Mouse (Mus musculus): ENCODE data around the gene Cdk6. TPM values are rescaled to one million over a fixed set of nuclear protein-coding genes. Genes with fewer than 3 reads are reported as not detected.

Cdk6 gene
- polyA plus RNA-seq, 1 experiment from 2014 or later: 6.3 TPM

DNA sequence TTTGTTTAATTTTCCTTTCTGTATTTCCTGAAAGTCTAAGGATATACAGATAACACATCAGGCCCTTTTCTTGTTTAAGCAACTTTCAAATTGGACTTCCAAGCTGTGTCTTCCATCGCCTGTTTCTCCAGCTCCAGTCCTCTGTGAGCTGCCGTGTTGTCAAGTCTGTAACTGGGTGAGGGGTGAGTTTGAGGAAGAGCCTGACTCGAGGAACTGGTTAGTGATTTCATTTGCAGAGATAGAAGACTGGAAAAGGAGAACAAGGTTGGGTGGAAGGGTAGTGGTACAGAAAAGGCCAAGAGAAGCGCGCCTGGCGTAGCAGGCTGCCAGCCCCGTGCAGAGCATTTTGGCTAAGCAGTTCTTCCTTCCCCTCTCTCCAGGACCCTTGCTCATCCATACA lies 120.1 kb downstream of the Cdk6 start:
- H3K27me3 ChIP-seq (ENCODE audit: control insufficient read depth, insufficient read depth, low read depth, low read length): no peaks in the 10 kb centered on the region
- no peak overlapping the region for H3K27ac ChIP-seq (ENCODE audit: low read length)
- no peaks in the 10 kb centered on the region for H3K4me1 ChIP-seq (ENCODE audit: control insufficient read depth, insufficient read depth, low read length)
- H3K4me2 ChIP-seq (ENCODE audit: low read length): no peak overlapping the region
- no peak overlapping the region for H3K9ac ChIP-seq (ENCODE audit: low read depth, low read length)
- no peaks in the 10 kb centered on the region for H3K9me3 ChIP-seq (replicated peaks; ENCODE audit: control insufficient read depth, low read length, poor library complexity, severe bottlenecking)
- 88% methylated on average over 7 of the region's 7 CpGs for WGBS
- no peak for ATAC-seq
- H3K4me3 ChIP-seq (ENCODE audit: low read depth, low read length): no peak overlapping the region
- H3K36me3 ChIP-seq (ENCODE audit: control insufficient read depth, insufficient read depth, low read length): no peaks in the 10 kb centered on the region

- Histone ChIP-seq H3K4me2 (ENCODE audit: low read length) (no peak overlapping the region), H3K27me3 (ENCODE audit: control insufficient read depth, insufficient read depth, low read depth, low read length) (no peaks in the 10 kb centered on the region), H3K9me3 (replicated peaks; ENCODE audit: control insufficient read depth, low read length, poor library complexity, severe bottlenecking) (no peaks in the 10 kb centered on the region), H3K27ac (ENCODE audit: low read length) (no peak overlapping the region), H3K9ac (ENCODE audit: low read depth, low read length) (no peak overlapping the region), H3K36me3 (ENCODE audit: control insufficient read depth, insufficient read depth, low read length) (no peaks in the 10 kb centered on the region), H3K4me1 (ENCODE audit: control insufficient read depth, insufficient read depth, low read length) (no peaks in the 10 kb centered on the region), H3K4me3 (ENCODE audit: low read depth, low read length) (no peak overlapping the region)
- ATAC-seq: no peak
- WGBS: 90% methylated on average over 11 of the region's 11 CpGs
Measured at GRCm38 (mm10) chr5:3462897-3463757, 121.8 kb downstream of the Cdk6 start.

GRCm38 (mm10) chr5:3463758-3464157 lies 122.5 kb downstream of the Cdk6 start:
- no peaks in the 10 kb centered on the region for H3K4me1 ChIP-seq (ENCODE audit: control insufficient read depth, insufficient read depth, low read length)
- no peak for ATAC-seq
- no peak overlapping the region for H3K27ac ChIP-seq (ENCODE audit: low read length)
- H3K9me3 ChIP-seq (replicated peaks; ENCODE audit: control insufficient read depth, low read length, poor library complexity, severe bottlenecking): no peaks in the 10 kb centered on the region
- H3K36me3 ChIP-seq (ENCODE audit: control insufficient read depth, insufficient read depth, low read length): no peaks in the 10 kb centered on the region
- H3K9ac ChIP-seq (ENCODE audit: low read depth, low read length): no peak overlapping the region
- H3K27me3 ChIP-seq (ENCODE audit: control insufficient read depth, insufficient read depth, low read depth, low read length): no peaks in the 10 kb centered on the region
- no peak overlapping the region for H3K4me3 ChIP-seq (ENCODE audit: low read depth, low read length)
- 88% methylated on average over 3 of the region's 3 CpGs for WGBS
- no peak overlapping the region for H3K4me2 ChIP-seq (ENCODE audit: low read length)

GRCm38 (mm10) chr5:3466069-3466877 lies 125.0 kb downstream of the Cdk6 start:
- Histone ChIP-seq H3K4me1 (ENCODE audit: control insufficient read depth, insufficient read depth, low read length) (no peaks in the 10 kb centered on the region), H3K4me3 (ENCODE audit: low read depth, low read length) (no peak overlapping the region), H3K36me3 (ENCODE audit: control insufficient read depth, insufficient read depth, low read length) (no peaks in the 10 kb centered on the region), H3K9ac (ENCODE audit: low read depth, low read length) (no peak overlapping the region), H3K4me2 (ENCODE audit: low read length) (no peak overlapping the region), H3K27ac (ENCODE audit: low read length) (no peak overlapping the region), H3K27me3 (ENCODE audit: control insufficient read depth, insufficient read depth, low read depth, low read length) (no peaks in the 10 kb centered on the region), H3K9me3 (replicated peaks; ENCODE audit: control insufficient read depth, low read length, poor library complexity, severe bottlenecking) (no peaks in the 10 kb centered on the region)
- WGBS: 68% methylated on average over 7 of the region's 7 CpGs
- ATAC-seq: no peak

DNA sequence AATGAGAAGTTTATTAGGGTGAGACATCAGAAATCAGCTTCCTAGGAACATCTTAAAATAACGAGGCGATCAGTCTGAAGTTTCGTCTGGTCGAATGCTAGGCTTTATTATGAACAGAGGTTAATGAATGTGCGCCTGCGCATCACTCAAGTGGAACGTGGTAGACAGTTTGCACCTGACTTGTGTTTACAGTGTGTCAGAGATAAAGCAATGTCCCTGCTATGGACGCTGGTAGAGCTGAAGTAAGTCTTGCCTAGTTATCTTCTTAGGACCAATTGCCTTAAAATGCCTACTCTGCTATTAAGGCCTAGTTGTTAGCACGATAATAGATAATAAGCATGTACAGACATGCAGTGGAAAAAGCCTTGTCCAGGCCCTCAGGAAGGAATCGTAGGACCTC lies 129.6 kb downstream of the Cdk6 start:
- Histone ChIP-seq H3K4me3 (ENCODE audit: low read depth, low read length) (no peak overlapping the region), H3K9me3 (replicated peaks; ENCODE audit: control insufficient read depth, low read length, poor library complexity, severe bottlenecking) (no peaks in the 10 kb centered on the region), H3K4me1 (ENCODE audit: control insufficient read depth, insufficient read depth, low read length) (no peaks in the 10 kb centered on the region), H3K36me3 (ENCODE audit: control insufficient read depth, insufficient read depth, low read length) (no peaks in the 10 kb centered on the region), H3K9ac (ENCODE audit: low read depth, low read length) (no peak overlapping the region), H3K27ac (ENCODE audit: low read length) (no peak overlapping the region), H3K27me3 (ENCODE audit: control insufficient read depth, insufficient read depth, low read depth, low read length) (no peaks in the 10 kb centered on the region), H3K4me2 (ENCODE audit: low read length) (no peak overlapping the region)
- 83% methylated on average over 10 of the region's 10 CpGs for WGBS
- ATAC-seq: no peak

- no peaks in the 10 kb centered on the region for H3K4me1 ChIP-seq (ENCODE audit: control insufficient read depth, insufficient read depth, low read length)
- no peak overlapping the region for H3K4me3 ChIP-seq (ENCODE audit: low read depth, low read length)
- no peaks in the 10 kb centered on the region for H3K9me3 ChIP-seq (replicated peaks; ENCODE audit: control insufficient read depth, low read length, poor library complexity, severe bottlenecking)
- H3K27ac ChIP-seq (ENCODE audit: low read length): no peak overlapping the region
- H3K4me2 ChIP-seq (ENCODE audit: low read length): no peak overlapping the region
- 92% methylated on average over 22 of the region's 22 CpGs for WGBS
- no peaks in the 10 kb centered on the region for H3K27me3 ChIP-seq (ENCODE audit: control insufficient read depth, insufficient read depth, low read depth, low read length)
- H3K36me3 ChIP-seq (ENCODE audit: control insufficient read depth, insufficient read depth, low read length): no peaks in the 10 kb centered on the region
- no peak for ATAC-seq
- no peak overlapping the region for H3K9ac ChIP-seq (ENCODE audit: low read depth, low read length)
Measured at GRCm38 (mm10) chr5:3472311-3473156, 131.2 kb downstream of the Cdk6 start.

- H3K9ac ChIP-seq (ENCODE audit: low read depth, low read length): no peak overlapping the region
- no peak overlapping the region for H3K27ac ChIP-seq (ENCODE audit: low read length)
- H3K9me3 ChIP-seq (replicated peaks; ENCODE audit: control insufficient read depth, low read length, poor library complexity, severe bottlenecking): no peaks in the 10 kb centered on the region
- no peaks in the 10 kb centered on the region for H3K4me1 ChIP-seq (ENCODE audit: control insufficient read depth, insufficient read depth, low read length)
- no peaks in the 10 kb centered on the region for H3K27me3 ChIP-seq (ENCODE audit: control insufficient read depth, insufficient read depth, low read depth, low read length)
- no peaks in the 10 kb centered on the region for H3K36me3 ChIP-seq (ENCODE audit: control insufficient read depth, insufficient read depth, low read length)
- no peak for ATAC-seq
- 57% methylated on average over 3 of the region's 3 CpGs for whole genome bisulfite sequencing
- no peak overlapping the region for H3K4me2 ChIP-seq (ENCODE audit: low read length)
- H3K4me3 ChIP-seq (ENCODE audit: low read depth, low read length): no peak overlapping the region
Measured at GRCm38 (mm10) chr5:3477711-3478110, 136.4 kb downstream of the Cdk6 start.

- ATAC-seq: no peak
- Histone ChIP-seq H3K27me3 (ENCODE audit: control insufficient read depth, insufficient read depth, low read depth, low read length) (no peaks in the 10 kb centered on the region), H3K9me3 (replicated peaks; ENCODE audit: control insufficient read depth, low read length, poor library complexity, severe bottlenecking) (no peaks in the 10 kb centered on the region), H3K36me3 (ENCODE audit: control insufficient read depth, insufficient read depth, low read length) (no peaks in the 10 kb centered on the region), H3K4me2 (ENCODE audit: low read length) (no peak overlapping the region), H3K4me3 (ENCODE audit: low read depth, low read length) (no peak overlapping the region), H3K4me1 (ENCODE audit: control insufficient read depth, insufficient read depth, low read length) (no peaks in the 10 kb centered on the region), H3K27ac (ENCODE audit: low read length) (no peak overlapping the region), H3K9ac (ENCODE audit: low read depth, low read length) (no peak overlapping the region)
- WGBS: 93% methylated on average over 8 of the region's 8 CpGs
Measured at GRCm38 (mm10) chr5:3478216-3478615, 136.9 kb downstream of the Cdk6 start.
